Mouse (Mus musculus) frontal cortex, postnatal 14 days (tissue): Measurements from ENCODE around the gene Itpr2.
A peak's percentile ranks its signal among the peaks of the same experiment; 100 is the strongest.

Experiments used
- DNase-seq, 2 experiments: peaks; one replicate each; pipeline ENCODE4 v3.0.0; 2022; ENCODE audit warnings: low spot score in 2 of 2

The Itpr2 gene

GRCm38 (mm10) chr6:146504459-146504858, 2.4 kb upstream of the Itpr2 start:
- no peak for DNase-seq

DNA sequence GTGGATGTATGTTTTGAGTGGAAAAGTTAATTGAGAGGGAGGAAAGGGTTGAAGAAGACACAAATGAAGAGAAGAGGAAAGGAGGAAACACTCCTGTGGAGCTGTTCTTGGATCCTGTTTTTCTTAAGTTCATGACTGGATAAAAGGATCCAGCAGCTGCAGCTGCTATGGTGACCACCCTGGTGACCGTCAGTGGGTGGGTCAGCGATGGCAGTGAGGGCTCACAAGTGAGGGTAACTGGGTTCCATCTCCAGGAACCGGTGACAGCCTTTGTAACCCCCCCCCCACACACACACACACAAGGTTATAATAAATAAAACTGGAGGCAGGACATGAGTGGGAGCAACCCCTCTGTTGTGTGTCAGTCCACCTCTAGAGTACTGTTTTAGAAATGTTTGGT, 833 bp upstream of the Itpr2 start:
- DNase-seq = no peak

GRCm38 (mm10) chr6:146501316-146501865, 632 bp downstream of the Itpr2 start:
- peak; percentile 11 to 12 for DNase-seq

- no peak for DNase-seq
Measured at GRCm38 (mm10) chr6:146500771-146501170, 1.3 kb downstream of the Itpr2 start.

GRCm38 (mm10) chr6:146500206-146500605, 1.8 kb downstream of the Itpr2 start:
- no peak for DNase-seq

- no peak for DNase-seq
Measured at GRCm38 (mm10) chr6:146499566-146499965, 2.5 kb downstream of the Itpr2 start.

GRCm38 (mm10) chr6:146498416-146498815, 3.6 kb downstream of the Itpr2 start:
- DNase-seq = no peak

GRCm38 (mm10) chr6:146497866-146498265, 4.2 kb downstream of the Itpr2 start:
- DNase-seq = no peak

- no peak for DNase-seq
Measured at GRCm38 (mm10) chr6:146497435-146497834, 4.6 kb downstream of the Itpr2 start.

DNA sequence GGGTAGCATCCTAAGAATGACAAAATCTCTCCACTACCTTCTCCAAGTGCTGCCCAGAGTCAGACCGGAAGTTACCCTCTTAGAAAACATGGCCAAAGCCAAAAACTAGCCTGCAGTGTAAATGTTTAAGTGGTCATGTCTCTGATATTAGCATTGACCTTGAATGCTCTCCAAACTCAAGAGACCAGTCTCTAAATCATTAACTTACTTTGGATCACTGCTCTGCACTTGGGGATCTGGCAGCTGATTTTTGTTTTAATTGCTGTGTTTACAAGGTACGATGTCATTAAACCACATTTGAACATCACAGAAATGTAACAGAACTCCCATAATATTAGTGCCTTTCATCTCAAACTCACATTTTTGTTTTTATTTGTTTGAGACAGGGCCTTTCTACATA, 10.3 kb downstream of the Itpr2 start:
- DNase-seq = no peak

DNA sequence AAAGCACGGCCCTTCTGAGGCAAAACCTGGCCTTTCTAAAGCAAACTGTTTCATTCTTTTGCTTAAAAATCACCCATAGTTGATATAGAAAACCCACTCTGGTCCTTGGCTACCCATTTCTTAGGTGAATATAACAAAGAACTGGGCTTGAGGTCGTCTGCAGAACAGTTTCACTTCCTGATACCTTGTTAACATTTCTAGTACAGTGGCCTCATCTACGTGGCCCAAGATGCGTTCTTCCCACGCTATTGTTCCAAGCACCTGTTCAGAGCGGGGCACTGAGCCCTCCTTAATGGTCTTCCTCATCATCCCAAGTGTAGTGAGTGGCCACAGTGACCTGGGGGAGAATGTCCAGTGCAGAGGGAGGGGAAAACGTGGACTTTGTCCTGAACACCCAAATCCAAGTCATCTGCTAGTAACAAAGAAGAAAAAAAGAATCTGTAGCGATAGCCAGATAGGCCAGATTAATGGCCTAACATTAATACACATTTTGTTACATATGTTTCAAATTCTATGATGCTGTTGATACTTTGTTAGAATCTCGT, 11.5 kb downstream of the Itpr2 start:
- DNase-seq = no peak

DNA sequence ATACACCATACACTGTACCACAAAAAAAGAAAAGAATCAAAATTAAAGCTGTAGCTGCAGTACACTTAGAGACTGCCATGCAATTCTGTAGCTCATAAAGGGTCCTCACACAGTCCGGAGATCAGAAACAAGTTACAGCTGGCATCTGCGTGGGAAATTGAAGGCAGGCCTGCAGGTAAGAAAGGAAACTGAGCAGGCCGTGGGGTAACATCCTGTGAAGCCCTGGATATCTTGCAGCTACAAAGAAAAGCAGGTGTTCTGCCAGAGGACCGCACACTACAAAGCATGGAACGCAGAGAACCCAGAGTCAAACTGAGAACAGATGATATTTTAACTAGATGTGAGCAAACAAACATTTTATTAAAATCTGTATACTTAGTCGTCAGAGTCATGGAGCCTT, 12.2 kb downstream of the Itpr2 start:
- DNase-seq = no peak

DNA sequence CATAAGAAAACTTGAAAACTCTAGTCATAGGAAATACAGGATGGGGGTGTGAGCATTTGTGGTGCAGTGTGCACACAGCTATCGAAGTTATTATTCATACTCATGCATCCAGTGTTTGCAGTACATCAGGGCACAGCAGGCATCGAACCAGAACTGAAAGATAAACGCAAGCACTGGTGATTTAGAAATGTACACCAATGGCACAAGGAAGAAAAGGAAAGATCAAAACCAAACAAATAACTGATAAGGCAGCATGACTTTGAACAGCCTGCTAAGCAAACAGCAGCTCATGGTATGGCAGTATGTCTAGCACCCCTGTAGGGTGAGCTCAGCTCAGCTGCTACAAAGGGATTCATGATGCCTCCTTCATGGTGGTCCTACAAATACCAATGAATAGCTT, 13.3 kb downstream of the Itpr2 start:
- no peak for DNase-seq

DNA sequence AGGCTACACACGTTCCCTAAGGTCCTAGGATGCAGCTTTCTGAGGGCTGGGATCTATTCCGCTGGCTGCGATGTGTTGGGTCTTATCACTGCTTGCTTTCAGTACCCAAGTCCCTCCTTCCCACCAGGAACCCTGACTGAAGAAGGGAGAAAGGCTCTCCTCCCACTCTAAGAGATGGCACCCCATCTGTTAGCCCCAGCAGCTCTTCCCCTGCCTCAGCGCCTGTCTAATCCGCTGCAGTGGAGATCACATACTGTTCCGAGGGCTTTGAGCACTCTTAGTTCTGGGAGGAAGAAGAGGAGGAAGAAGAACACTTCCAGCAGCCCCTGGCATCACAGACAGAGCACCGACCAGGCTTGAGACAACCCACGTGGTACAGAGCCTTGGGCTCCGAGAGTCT, 14.9 kb downstream of the Itpr2 start:
- no peak for DNase-seq

- no peak for DNase-seq
Measured at GRCm38 (mm10) chr6:146486073-146486472, 15.9 kb downstream of the Itpr2 start.

DNA sequence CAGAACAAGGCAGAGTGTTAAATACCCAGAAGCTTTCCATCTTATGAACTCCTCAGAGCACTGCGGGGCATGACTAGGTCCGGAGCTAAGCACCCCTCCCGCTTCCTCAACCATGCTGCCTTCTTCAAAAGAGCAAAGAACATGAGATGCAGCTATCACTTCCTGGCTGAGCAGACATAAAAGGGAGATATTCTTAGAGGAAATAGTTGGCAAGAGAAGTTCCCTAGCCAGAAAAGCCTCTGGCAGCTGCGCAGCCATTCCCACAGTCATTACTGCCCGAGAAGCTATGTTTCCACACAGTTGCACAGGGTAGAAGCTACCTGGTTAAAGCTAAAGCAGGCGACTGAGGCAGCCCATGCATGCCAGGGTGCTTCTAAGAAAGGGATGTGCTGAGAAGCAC, 20.6 kb downstream of the Itpr2 start:
- DNase-seq = no peak

GRCm38 (mm10) chr6:146480925-146481324, 21.1 kb downstream of the Itpr2 start:
- DNase-seq = no peak

DNA sequence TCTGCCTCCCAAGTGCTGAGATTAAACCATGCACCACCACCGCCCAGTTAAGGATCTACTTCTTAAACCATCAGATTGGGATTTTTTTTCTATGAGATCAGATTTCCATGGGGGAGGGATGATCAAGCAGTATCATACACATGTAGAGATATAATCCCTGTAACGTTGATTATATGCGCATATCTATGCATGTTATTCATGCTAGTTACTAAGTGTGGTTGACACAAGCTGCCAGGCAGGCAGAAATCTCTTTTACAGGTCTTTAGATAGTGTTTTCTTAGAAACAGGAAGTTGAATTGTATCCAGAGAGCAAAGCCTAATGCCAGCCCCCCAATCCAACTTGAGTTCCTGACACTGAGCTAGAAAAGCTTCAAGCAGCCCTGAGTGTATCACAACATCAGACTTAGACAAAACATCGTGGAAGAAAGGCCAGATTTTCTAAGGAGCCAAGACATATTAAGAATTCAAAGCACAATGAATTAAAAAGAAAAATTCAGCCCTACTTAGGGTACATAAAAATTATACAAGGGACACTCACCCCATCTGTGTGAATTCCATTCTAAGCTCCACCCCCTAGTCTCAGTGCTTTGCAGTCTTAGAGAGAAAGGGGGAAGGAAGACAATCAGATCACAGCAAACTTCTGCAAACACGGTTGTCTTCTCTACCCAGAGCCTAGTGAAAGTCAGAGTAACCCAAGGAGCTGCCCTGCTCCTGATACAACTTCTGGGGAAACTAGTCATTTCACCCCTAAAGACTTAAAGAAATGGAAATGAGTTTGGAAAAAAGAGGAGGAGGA, 22.9 kb downstream of the Itpr2 start:
- DNase-seq = no peak

DNA sequence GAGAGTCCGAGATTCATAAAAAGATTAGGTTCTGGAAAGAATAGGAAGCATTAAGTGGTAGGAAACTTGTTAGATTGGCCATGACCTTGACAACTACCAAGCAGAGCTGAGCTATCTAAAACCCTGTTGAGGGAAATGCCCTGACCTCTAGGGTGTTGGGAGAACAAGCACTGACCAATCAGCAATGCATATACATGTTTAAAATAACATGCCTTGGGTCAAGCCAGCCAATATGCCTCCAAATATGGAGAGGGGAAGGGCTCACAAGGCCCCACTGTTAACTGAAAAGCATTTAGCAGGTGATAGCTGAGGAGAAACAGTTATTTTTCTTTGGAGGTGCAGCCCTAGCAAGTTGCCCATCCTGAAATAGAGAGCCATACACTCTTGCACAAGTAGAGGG, 25.2 kb downstream of the Itpr2 start:
- no peak for DNase-seq

- no peak for DNase-seq
Measured at GRCm38 (mm10) chr6:146474166-146474565, 27.9 kb downstream of the Itpr2 start.

GRCm38 (mm10) chr6:146473216-146473955, 28.6 kb downstream of the Itpr2 start:
- DNase-seq = no peak

- no peak for DNase-seq
Measured at GRCm38 (mm10) chr6:146470378-146470777, 31.6 kb downstream of the Itpr2 start.

GRCm38 (mm10) chr6:146469936-146470335, 32.1 kb downstream of the Itpr2 start:
- no peak for DNase-seq
